ENCODE assay signal across 27 mouse cellular contexts in genomic region chr3:144224594-144224993, GRCm38 (mm10). TPM values are rescaled to one million over a fixed set of nuclear protein-coding genes. Genes with fewer than 3 reads are reported as not detected.
DNase-seq lines count a peak whose midpoint lies in the region; ATAC-seq lines count a peak whose summit lies in the region.
"Had no signal": no experiment of that assay in that cellular context is flagged by ENCODE, and none has a peak within 500 bp of the region (broad histone marks: within the 10 kb centered on the region; RNA-seq: fewer than 3 reads in every experiment).

No protein-coding gene starts in this region.

- no peaks in the 10 kb centered on the region for H3K27me3 ChIP-seq in heart, embryonic 10.5 days (ENCODE audit: insufficient read depth, poor library complexity, severe bottlenecking)
- H3K27me3 ChIP-seq in limb, embryonic 10.5 days (ENCODE audit: low read depth, poor library complexity, severe bottlenecking), result no peaks in the 10 kb centered on the region
- H3K27me3 ChIP-seq in intestine, embryonic 15.5 days (replicated peaks), result no peaks in the 10 kb centered on the region
- H3K27me3 ChIP-seq: CH12.LX; heart, embryonic 15.5 days; liver, embryonic 13.5 days; Patski had no signal

- 80% methylated on average over 7 of the region's 7 CpGs for WGBS in heart, embryonic 10.5 days
- WGBS in limb, embryonic 10.5 days, result 54% methylated on average over 7 of the region's 7 CpGs
- 70% methylated on average over 7 of the region's 7 CpGs for WGBS in intestine, embryonic 15.5 days

- H3K9me3 ChIP-seq in heart, embryonic 10.5 days, result no peaks in the 10 kb centered on the region
- H3K9me3 ChIP-seq in limb, embryonic 10.5 days (replicated peaks), result no peaks in the 10 kb centered on the region
- H3K9me3 ChIP-seq in intestine, embryonic 15.5 days, result no peaks in the 10 kb centered on the region
- H3K9me3 ChIP-seq: G1E; heart, embryonic 15.5 days; liver, embryonic 13.5 days; midbrain, embryonic 12.5 days had no signal

- H3K4me3 ChIP-seq in heart, embryonic 10.5 days, result no peak overlapping the region
- no peak overlapping the region for H3K4me3 ChIP-seq in limb, embryonic 10.5 days
- no peak overlapping the region for H3K4me3 ChIP-seq in intestine, embryonic 15.5 days (replicated peaks)
- H3K4me3 ChIP-seq: heart, embryonic 15.5 days; layer of hippocampus, adult 2 months; liver, embryonic 13.5 days; midbrain, embryonic 12.5 days had no signal

- no peaks in the 10 kb centered on the region for H3K36me3 ChIP-seq in heart, embryonic 10.5 days
- H3K36me3 ChIP-seq in limb, embryonic 10.5 days, result no peaks in the 10 kb centered on the region
- H3K36me3 ChIP-seq in intestine, embryonic 15.5 days, result no peaks in the 10 kb centered on the region
- H3K36me3 ChIP-seq: G1E; heart, embryonic 15.5 days; liver, embryonic 13.5 days; midbrain, embryonic 12.5 days had no signal

- H3K4me2 ChIP-seq in intestine, embryonic 15.5 days (replicated peaks), result no peak overlapping the region
- H3K4me2 ChIP-seq: heart, embryonic 15.5 days; liver, embryonic 13.5 days; midbrain, embryonic 12.5 days had no signal

- DNase-seq in heart, adult 11 months, result peak; percentile 23
- DNase-seq in heart, embryonic 10.5 days (ENCODE audit: low spot score), result no peak
- peak; percentile 41 for DNase-seq in retina, postnatal 1 day
- no peak for DNase-seq in retina, embryonic 14.5 days (ENCODE audit: low spot score)
- DNase-seq in limb, embryonic 10.5 days (ENCODE audit: low spot score), result no peak
- DNase-seq in adrenal gland, postnatal 4 days (ENCODE audit: low spot score in 2 of 2), result no peak
- DNase-seq: adrenal gland, adult 2 months; B cell, adult 2 months; cerebellum, adult 2 months; cerebellum, postnatal 36 days; gastrocnemius, postnatal 36 days; heart, postnatal 36 days; kidney, postnatal 14 days; liver, embryonic 13.5 days; lung, adult 2 months; lung, postnatal 14 days; right cerebral cortex, postnatal 25 days; thymus, postnatal 14 days had no signal

- H3K27ac ChIP-seq in heart, embryonic 10.5 days, result no peak overlapping the region
- peak overlapping the region; percentile 76; the same call in 1 of the 2 replicates for H3K27ac ChIP-seq in limb, embryonic 10.5 days
- H3K27ac ChIP-seq in intestine, embryonic 15.5 days, result no peak overlapping the region
- H3K27ac ChIP-seq: heart, embryonic 15.5 days; hindbrain, postnatal 0 days; layer of hippocampus, adult 2 months; liver, embryonic 13.5 days; midbrain, embryonic 12.5 days had no signal

- peaks cover 15% of the 10 kb centered on the region for H3K4me1 ChIP-seq in heart, embryonic 10.5 days
- H3K4me1 ChIP-seq in limb, embryonic 10.5 days, result peaks cover 54% of the 10 kb centered on the region
- no peaks in the 10 kb centered on the region for H3K4me1 ChIP-seq in intestine, embryonic 15.5 days (replicated peaks)
- H3K4me1 ChIP-seq: heart, embryonic 15.5 days; liver, embryonic 13.5 days had no signal

- no peak for ATAC-seq in intestine, embryonic 15.5 days
- ATAC-seq: hindbrain, postnatal 0 days; intestine, postnatal 0 days; Patski had no signal

- H3K9ac ChIP-seq in intestine, embryonic 15.5 days, result no peak overlapping the region
- H3K9ac ChIP-seq: heart, embryonic 15.5 days; liver, embryonic 13.5 days; midbrain, embryonic 12.5 days had no signal

RNA-seq across cellular contexts. Expression of gene Lmo4, which starts 19.6 kb away (rescaled TPM):
- polyA plus RNA-seq in heart, embryonic 10.5 days (2016; fragmentation: Nextera tagmentation; extraction: Ambion mirVana), result 35.8 and 42.4 TPM in 2 replicates
- 45.9 and 56.6 TPM in 2 replicates for polyA plus RNA-seq in limb, embryonic 10.5 days (2016; fragmentation: Nextera tagmentation; extraction: Ambion mirVana)
- 53.6 and 60.8 TPM in 2 replicates for polyA plus RNA-seq in intestine, embryonic 15.5 days (2015; fragmentation: Nextera tagmentation; extraction: Ambion mirVana)
- total RNA-seq in adrenal gland, postnatal 4 days (2021), result 100 to 1,000 TPM in 1 of 2 experiments, 10 to 100 TPM in 1; 91.9 to 103 TPM

Comparison
In these comparisons a context has a peak if more than half of its experiments do, and no peak if none do; other contexts are left out.
1. DNase-seq: peak in heart, adult 11 months (single experiment) and retina, postnatal 1 day (single experiment); none in heart, embryonic 10.5 days (single experiment), retina, embryonic 14.5 days (single experiment), limb, embryonic 10.5 days (single experiment) and adrenal gland, postnatal 4 days (0 of 2).